Mouse (Mus musculus) CH12.LX (cell line): ENCODE data around the gene Arhgap6. TPM values are rescaled to one million over a fixed set of nuclear protein-coding genes. Genes with fewer than 3 reads are reported as not detected.

ENCODE experiments used
- DNase-seq: peaks from one replicate; pipeline ENCODE4 v3.0.0-alpha.2; 2013; ENCODE audit errors: extremely low read depth
- H3K27ac ChIP-seq: 2 replicates; pipeline ENCODE4 v1.5.1; 2012; ENCODE audit warnings: low read depth, mild to moderate bottlenecking, control low read depth, moderate library complexity; ENCODE audit not compliant: insufficient read depth
- H3K27me3 ChIP-seq: replicated peaks from 2 replicates; pipeline ENCODE3; 2012; ENCODE audit warnings: inconsistent platforms
- H3K36me3 ChIP-seq, 2 experiments: replicated peaks in 1 of 2; 2 replicates each; pipeline versions ENCODE3 to v1.6.1; 2012; ENCODE audit warnings: inconsistent platforms in 1 of 2, low read length in 1 of 2, mild to moderate bottlenecking in 1 of 2, mixed read lengths in 1 of 2, moderate library complexity in 1 of 2; ENCODE audit not compliant: control insufficient read depth in 1 of 2, insufficient read depth in 1 of 2
- H3K4me1 ChIP-seq, 2 experiments: 2 replicates each; pipeline ENCODE4 v1.6.1; 2012; ENCODE audit warnings: inconsistent platforms in 1 of 2, moderate library complexity in 1 of 2; ENCODE audit not compliant: insufficient read depth in 2 of 2, control insufficient read depth in 1 of 2
- H3K4me2 ChIP-seq: 2 replicates; pipeline ENCODE4 v1.6.1; 2012; ENCODE audit warnings: low read depth, mild to moderate bottlenecking, control low read depth; ENCODE audit not compliant: poor library complexity, insufficient read depth, severe bottlenecking
- H3K4me3 ChIP-seq, 3 experiments: fragments of 150-350 bp in 1 of 3; sonication (generic) in 1 of 3; replicated peaks in 1 of 3; 2 replicates each; pipeline versions ENCODE3 to v1.5.1; 2011 to 2012; ENCODE audit warnings: low read depth in 2 of 3, low read length in 2 of 3, mild to moderate bottlenecking in 2 of 3, moderate library complexity in 2 of 3, control low read depth in 1 of 3, improper control_type of control experiment in 1 of 3, inconsistent platforms in 1 of 3, mixed read lengths in 1 of 3; ENCODE audit not compliant: poor library complexity in 1 of 3
- H3K79me2 ChIP-seq: replicated peaks from 2 replicates; pipeline ENCODE4 v1.6.1; 2012; ENCODE audit warnings: mild to moderate bottlenecking, moderate library complexity; ENCODE audit not compliant: control insufficient read depth, poor library complexity, insufficient read depth, severe bottlenecking; ENCODE audit errors: extremely low read depth
- H3K9ac ChIP-seq: 2 replicates; pipeline ENCODE4 v1.6.1; 2012; ENCODE audit warnings: low read depth, mild to moderate bottlenecking, control low read depth, moderate library complexity; ENCODE audit not compliant: insufficient read depth
- H3K9me3 ChIP-seq: replicated peaks from 2 replicates; pipeline ENCODE3; 2012; ENCODE audit warnings: low read length, inconsistent platforms, mixed read lengths
- BHLHE40 ChIP-seq: IDR thresholded peaks from 2 replicates; pipeline ENCODE4 v1.6.1; 2011; ENCODE audit warnings: mild to moderate bottlenecking, low read depth, low read length, improper control_type of control experiment
- CTCF ChIP-seq, 2 experiments: IDR thresholded peaks in 1 of 2; conservative IDR thresholded peaks in 1 of 2; 2 replicates each; pipeline ENCODE4 v1.5.1; 2011 to 2012; ENCODE audit warnings: low read depth in 2 of 2, low read length in 2 of 2, improper control_type of control experiment in 1 of 2, inconsistent platforms in 1 of 2, mild to moderate bottlenecking in 1 of 2, moderate library complexity in 1 of 2
- E2F4 ChIP-seq: IDR thresholded peaks from 2 replicates; pipeline ENCODE4 v1.6.1; 2011; ENCODE audit warnings: low read depth, low read length, improper control_type of control experiment; ENCODE audit not compliant: insufficient replicate concordance
- ETS1 ChIP-seq: conservative IDR thresholded peaks from 2 replicates; pipeline ENCODE4 v1.6.1; 2012; ENCODE audit warnings: low read depth, mild to moderate bottlenecking, inconsistent platforms, low read length, improper control_type of control experiment, moderate library complexity
- HCFC1 ChIP-seq: IDR thresholded peaks from 2 replicates; pipeline ENCODE4 v1.6.1; 2012; ENCODE audit warnings: low read depth, mild to moderate bottlenecking, inconsistent platforms, low read length, improper control_type of control experiment
- JUN ChIP-seq: IDR thresholded peaks from 2 replicates; pipeline ENCODE4 v1.6.1; 2011; ENCODE audit warnings: low read depth, mild to moderate bottlenecking, low read length, improper control_type of control experiment, moderate library complexity; ENCODE audit not compliant: insufficient read depth
- MAZ ChIP-seq: IDR thresholded peaks from 2 replicates; pipeline ENCODE4 v1.6.1; 2012; ENCODE audit warnings: low read depth, mild to moderate bottlenecking, inconsistent platforms, low read length, improper control_type of control experiment, moderate library complexity
- MEF2A ChIP-seq: IDR thresholded peaks from 2 replicates; pipeline ENCODE4 v1.6.1; 2014; ENCODE audit warnings: low read depth, mild to moderate bottlenecking, inconsistent platforms, low read length, improper control_type of control experiment, borderline replicate concordance
- MXI1 ChIP-seq: IDR thresholded peaks from 2 replicates; pipeline ENCODE4 v1.6.1; 2011; ENCODE audit warnings: mild to moderate bottlenecking, low read depth, low read length, improper control_type of control experiment
- MYC ChIP-seq: IDR thresholded peaks from 2 replicates; pipeline ENCODE4 v1.6.1; 2011; ENCODE audit warnings: low read depth, mild to moderate bottlenecking, improper control_type of control experiment, low read length
- POLR2A ChIP-seq: IDR thresholded peaks from 2 replicates; pipeline ENCODE4 v1.6.1; 2011; ENCODE audit warnings: low read depth, mild to moderate bottlenecking, improper control_type of control experiment, low read length
- RAD21 ChIP-seq: IDR thresholded peaks from 2 replicates; pipeline ENCODE4 v1.6.1; 2011; ENCODE audit warnings: low read depth, mild to moderate bottlenecking, low read length, improper control_type of control experiment, moderate library complexity
- SMC3 ChIP-seq: IDR thresholded peaks from 2 replicates; pipeline ENCODE4 v1.6.1; 2011; ENCODE audit warnings: low read depth, low read length, improper control_type of control experiment
- UBTF ChIP-seq: IDR thresholded peaks from 2 replicates; pipeline ENCODE4 v1.6.1; 2012; ENCODE audit warnings: low read depth, mild to moderate bottlenecking, inconsistent platforms, low read length, improper control_type of control experiment, moderate library complexity
- USF1 ChIP-seq: IDR thresholded peaks from 2 replicates; pipeline ENCODE4 v1.6.1; 2014; ENCODE audit warnings: low read depth, mild to moderate bottlenecking, inconsistent platforms, low read length, improper control_type of control experiment
- USF2 ChIP-seq: conservative IDR thresholded peaks from 2 replicates; pipeline ENCODE4 v1.6.1; 2011; ENCODE audit warnings: low read depth, low read length, improper control_type of control experiment
- ZC3H11A ChIP-seq: IDR thresholded peaks from 2 replicates; pipeline ENCODE4 v1.6.1; 2012; ENCODE audit warnings: low read depth, mild to moderate bottlenecking, inconsistent platforms, low read length, improper control_type of control experiment
- dilution Hi-C: fragments of 300-500 bp; cut with MboI; formaldehyde crosslinking; loops from 2 replicates; pipeline ENCODE4 v1.14.3; 2020; ENCODE audit warnings: low sequenced_read_pairs; ENCODE audit not compliant: extremely low pct_unique_long_range_greater_than_20kb, extremely low pct_ligation_motif_present
- in situ Hi-C: fragments of 300-500 bp; cut with MboI; formaldehyde crosslinking; loops from 3 replicates; pipeline ENCODE4 v1.14.3; 2019; ENCODE audit warnings: low sequenced_read_pairs, low pct_ligation_motif_present, low pct_unique_long_range_greater_than_20kb, mixed read lengths
- polyA plus RNA-seq: library from polyadenylated mRNA; unstranded; fragments of >175 nt; gene quantifications from 2 replicates; pipeline ENCODE4 v1.2.1, GENCODE M21; 2012; ENCODE audit warnings: low read depth; ENCODE audit not compliant: insufficient read length
- total RNA-seq, 2 experiments: library from RNA; depleted of rRNA; stranded (reverse); fragments of 300-350 nt in 1 of 2; fragments of >200 nt in 1 of 2; gene quantifications; 2 replicates each; pipeline ENCODE4 v1.2.3; 2012 to 2014

Gene Arhgap6
- total and polyA plus RNA-seq, 3 experiments = 0.13 to 0.47 (median 0.46) TPM

DNA sequence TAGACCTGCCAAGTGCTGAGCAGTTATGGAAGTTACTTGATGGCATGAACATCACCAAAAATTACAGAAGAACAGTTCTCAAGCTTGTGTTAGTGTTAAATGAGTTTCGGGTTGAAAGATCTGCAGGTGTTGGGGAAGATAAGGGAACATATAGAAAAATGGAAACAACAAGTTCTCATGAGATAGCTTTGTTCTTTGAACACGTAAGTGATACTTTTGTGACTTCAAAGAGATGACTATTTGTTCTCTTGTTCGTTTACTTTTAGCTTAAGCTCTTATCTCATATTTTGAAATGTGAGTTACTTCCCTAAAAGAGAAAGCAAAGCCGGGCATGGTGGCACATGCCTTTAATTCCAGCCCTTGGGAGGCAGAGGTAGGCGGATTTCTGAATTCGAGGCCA, 363.5 kb downstream of the Arhgap6 start:
- Histone ChIP-seq H3K27me3 (no peaks in the 10 kb centered on the region), H3K4me1 (no peaks in the 10 kb centered on the region), H3K36me3 (no peaks in the 10 kb centered on the region), H3K9ac (no peak overlapping the region), H3K27ac (no peak overlapping the region), H3K4me2 (no peak overlapping the region), H3K9me3 (no peaks in the 10 kb centered on the region), H3K4me3 (no peak overlapping the region), H3K79me2 (no peaks in the 10 kb centered on the region)
- TF ChIP-seq RAD21 (no peak), POLR2A (no peak), MYC (no peak), JUN (no peak), MEF2A (no peak), BHLHE40 (no peak), CTCF (conservative IDR thresholded peaks at IDR 0.05 in 1 of 2, IDR thresholded peaks at IDR 0.05 in 1 of 2; ENCODE audit: low read depth in 2 of 2, low read length in 2 of 2) (no peak), SMC3 (no peak), MAZ (no peak), ZC3H11A (no peak), ETS1 (no peak), E2F4 (no peak), MXI1 (no peak), USF1 (no peak), HCFC1 (no peak), USF2 (no peak), UBTF (no peak)
- dilution Hi-C loops = no loop called here
- DNase-seq = no peak
- in situ Hi-C loops = no loop called here

DNA sequence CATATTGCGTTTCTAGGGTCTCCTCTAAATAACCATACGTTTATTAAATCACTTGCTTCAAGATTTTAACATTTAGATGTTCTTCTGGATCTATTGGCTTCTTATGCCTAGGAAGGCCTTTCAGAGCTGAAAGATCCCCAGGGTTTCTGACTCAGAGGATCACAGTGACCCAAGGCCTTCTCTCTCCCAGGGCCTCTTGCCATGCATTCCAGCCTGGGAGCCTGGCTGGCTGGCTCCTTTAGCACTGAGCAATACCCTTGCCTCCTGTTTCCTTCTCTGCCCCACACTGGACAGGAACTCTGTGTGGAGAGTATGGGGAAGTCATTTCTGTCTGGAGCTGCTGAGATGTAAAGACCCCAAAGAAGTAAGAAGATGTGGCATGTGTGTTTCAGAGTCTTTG, 376.1 kb downstream of the Arhgap6 start:
- Histone ChIP-seq H3K4me3 (no peak overlapping the region), H3K4me1 (no peaks in the 10 kb centered on the region), H3K9ac (no peak overlapping the region), H3K27me3 (no peaks in the 10 kb centered on the region), H3K79me2 (no peaks in the 10 kb centered on the region), H3K36me3 (no peaks in the 10 kb centered on the region), H3K9me3 (no peaks in the 10 kb centered on the region), H3K4me2 (no peak overlapping the region), H3K27ac (no peak overlapping the region)
- no peak for DNase-seq
- TF ChIP-seq MXI1 = no peak
- in situ Hi-C loops (no loop called here), dilution Hi-C loops (no loop called here)
